Mouse (Mus musculus): ENCODE measurements around the gene Kdm7a.

- TF ChIP-seq CTCF (conservative IDR thresholded peaks at IDR 0.05; ENCODE audit: low read length) (peak; percentile 59), POU5F1 (IDR thresholded peaks at IDR 0.05; ENCODE audit: borderline replicate concordance, low read length) (no peak), NANOG (IDR thresholded peaks at IDR 0.05; ENCODE audit: borderline replicate concordance, low read length) (no peak)
Observed at GRCm38 (mm10) chr6:39205064-39205649, 1.4 kb downstream of the Kdm7a start.
